Mouse (Mus musculus) lung, embryonic 14.5 days (tissue): ENCODE results near the gene Pgc. TPM values are rescaled to one million over a fixed set of nuclear protein-coding genes. Genes with fewer than 3 reads are reported as not detected.

Source experiments
- ATAC-seq: fragments of 200-750 bp; cut with Nextera tagmentation; 2 replicates; pipeline ENCODE4 v1.8.0; 2017; ENCODE audit warnings: mild to moderate bottlenecking, moderate TSS enrichment, moderate library complexity; ENCODE audit not compliant: insufficient read depth
- DNase-seq: peaks from one replicate; pipeline ENCODE4 v3.0.0-alpha.2; 2015
- H3K27ac ChIP-seq: fragments of 300-500 bp; sonication (generic); 2 replicates; pipeline ENCODE4 v1.5.1; 2014; ENCODE audit warnings: low read depth, mild to moderate bottlenecking, moderate library complexity
- H3K27me3 ChIP-seq: fragments of 300-500 bp; sonication (generic); 2 replicates; pipeline ENCODE4 v1.6.1; 2014; ENCODE audit warnings: low read length, control low read depth; ENCODE audit not compliant: insufficient read depth
- H3K36me3 ChIP-seq: fragments of 300-500 bp; sonication (generic); 2 replicates; pipeline ENCODE4 v1.6.1; 2014; ENCODE audit warnings: control low read depth; ENCODE audit not compliant: insufficient read depth
- H3K4me1 ChIP-seq: fragments of 300-500 bp; sonication (generic); 2 replicates; pipeline ENCODE4 v1.6.1; 2014; ENCODE audit warnings: antibody characterized with exemption, control low read depth; ENCODE audit not compliant: insufficient read depth
- H3K4me2 ChIP-seq: fragments of 300-500 bp; sonication (generic); 2 replicates; pipeline ENCODE4 v1.6.1; 2014; ENCODE audit warnings: mild to moderate bottlenecking
- H3K4me3 ChIP-seq: fragments of 300-500 bp; sonication (generic); 2 replicates; pipeline ENCODE4 v1.5.1; 2014; ENCODE audit warnings: low read depth, low read length
- H3K9ac ChIP-seq: fragments of 300-500 bp; sonication (generic); 2 replicates; pipeline ENCODE4 v1.6.1; 2014
- H3K9me3 ChIP-seq: fragments of 300-500 bp; sonication (generic); 2 replicates; pipeline ENCODE4 v1.6.1; 2016; ENCODE audit warnings: low read depth, low read length, control low read depth
- CTCF ChIP-seq: IDR thresholded peaks from 2 replicates; pipeline ENCODE4 v1.5.1; 2016; ENCODE audit warnings: antibody characterized with exemption, low read depth
- WGBS: fragments of 180-500 bp; shearing (Covaris S2); extraction: QIAGEN DNeasy Blood & Tissue Kit; methylation state at CpG from one replicate; pipeline ENCODE4 v1.1.7; 2014; 5-methylcytosine and 5-hydroxymethylcytosine counted together
- polyA plus RNA-seq: library from polyadenylated mRNA; unstranded; fragments of >200 nt; fragmentation: Nextera tagmentation; extraction: Ambion mirVana; gene quantifications from 2 replicates; pipeline ENCODE4 v1.2.1, GENCODE M21; 2014

Pgc gene
- polyA plus RNA-seq, 1 experiment from 2014 or later = 7.6 TPM

DNA sequence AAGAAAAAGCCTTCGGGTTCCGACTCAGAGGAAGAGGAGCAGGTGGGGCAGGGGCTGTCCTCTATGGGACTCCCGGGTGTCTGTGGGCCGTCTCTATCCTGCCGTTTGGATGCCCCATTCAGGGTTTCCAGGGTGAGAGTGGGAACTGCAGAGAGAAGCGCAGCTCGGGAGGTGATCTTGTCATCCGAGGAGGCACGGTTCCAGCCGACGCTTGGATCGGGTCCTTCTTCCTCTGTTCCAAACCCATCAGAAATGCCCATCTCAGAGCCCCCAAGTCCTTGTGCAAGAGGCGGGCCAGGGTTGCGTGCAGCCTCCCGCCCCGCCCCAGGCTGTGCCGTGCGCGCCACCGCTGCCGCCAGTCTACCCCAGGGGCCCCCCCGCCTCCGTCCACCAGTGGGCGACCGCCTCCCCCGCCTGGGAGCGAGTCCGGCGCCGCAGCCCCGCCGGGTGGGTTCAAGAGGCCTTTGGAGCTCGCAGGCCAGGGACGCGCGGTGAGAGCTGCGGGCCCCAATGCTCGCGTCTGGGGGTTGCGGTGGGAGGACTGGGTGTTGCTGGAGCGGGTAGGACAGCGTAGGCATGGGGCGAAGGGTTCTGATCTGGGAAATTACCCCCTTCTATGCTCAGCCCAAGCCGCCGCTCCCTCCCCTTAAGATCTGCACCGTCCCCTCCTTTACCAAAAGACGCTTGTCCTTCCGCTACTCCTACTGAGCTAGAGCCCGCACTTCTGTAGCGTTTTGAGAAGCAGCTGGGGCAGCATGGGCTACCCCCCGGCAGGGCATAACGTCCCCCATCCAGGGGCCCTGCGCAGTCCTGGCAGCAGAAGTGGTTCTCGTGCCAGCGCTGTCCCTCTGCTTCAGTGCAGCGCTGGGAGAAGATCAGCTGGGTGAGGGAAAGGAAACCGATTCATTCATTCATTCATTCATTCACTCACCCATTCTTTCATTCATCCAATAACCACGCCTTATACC is 37.8 kb upstream of the Pgc start, which contains the start of gene Frs3:
Gene Frs3, plus strand, starts transcription at position 423 of the 968 bp plus-strand sequence.
- peak within 1 kb of the TSS; percentile 82 for H3K9ac ChIP-seq
- under 1% methylated on average over 58 of the region's 58 CpGs for WGBS
- H3K27ac ChIP-seq = peak within 1 kb of the TSS; percentile 86
- H3K4me1 ChIP-seq = peaks cover 7% of the 10 kb centered on the region; the same call in 1 of the 2 replicates
- TF ChIP-seq CTCF = 0 out of 2 replicates have a peak, but pooled peaks have one; percentile 10
- H3K36me3 ChIP-seq = peaks cover 29% of the 10 kb centered on the region
- H3K9me3 ChIP-seq = no peaks in the 10 kb centered on the region
- DNase-seq = peak; percentile 79
- peak; percentile 77 for ATAC-seq
- no peaks in the 10 kb centered on the region for H3K27me3 ChIP-seq
- H3K4me2 ChIP-seq = peak within 1 kb of the TSS; percentile 99
- peak within 1 kb of the TSS; percentile 81 for H3K4me3 ChIP-seq

DNA sequence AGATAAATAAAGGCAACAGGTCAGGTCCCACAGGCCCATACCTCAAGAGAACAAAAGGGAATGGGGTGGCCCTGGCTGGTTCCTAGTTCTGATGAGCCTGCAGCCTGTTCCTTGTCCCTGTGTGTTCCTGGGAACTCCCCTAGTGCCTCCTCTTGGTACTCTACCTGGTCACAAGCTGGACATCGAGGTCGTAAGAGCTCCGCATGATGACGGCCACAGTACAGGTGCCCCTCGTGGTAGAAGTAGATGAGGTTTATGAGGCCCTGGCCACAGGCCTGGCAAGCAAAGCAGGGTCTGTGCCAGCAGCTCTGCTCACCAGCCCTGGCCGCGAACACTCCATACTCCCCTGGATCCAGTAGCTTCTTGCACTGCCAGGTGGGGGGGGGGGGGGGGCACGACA is 36.7 kb upstream of the Pgc start:
- WGBS = 86% methylated on average over 8 of the region's 8 CpGs
- DNase-seq (no peak), ATAC-seq (no peak)
- Histone ChIP-seq H3K4me3 (no peak overlapping the region), H3K36me3 (peaks cover 19% of the 10 kb centered on the region), H3K27me3 (no peaks in the 10 kb centered on the region), H3K4me1 (peaks cover 10% of the 10 kb centered on the region; the same call in 1 of the 2 replicates), H3K9ac (no peak overlapping the region), H3K4me2 (peak overlapping the region; percentile 99; the same call in 1 of the 2 replicates), H3K27ac (no peak overlapping the region), H3K9me3 (no peaks in the 10 kb centered on the region)
- TF ChIP-seq CTCF = no peak

DNA sequence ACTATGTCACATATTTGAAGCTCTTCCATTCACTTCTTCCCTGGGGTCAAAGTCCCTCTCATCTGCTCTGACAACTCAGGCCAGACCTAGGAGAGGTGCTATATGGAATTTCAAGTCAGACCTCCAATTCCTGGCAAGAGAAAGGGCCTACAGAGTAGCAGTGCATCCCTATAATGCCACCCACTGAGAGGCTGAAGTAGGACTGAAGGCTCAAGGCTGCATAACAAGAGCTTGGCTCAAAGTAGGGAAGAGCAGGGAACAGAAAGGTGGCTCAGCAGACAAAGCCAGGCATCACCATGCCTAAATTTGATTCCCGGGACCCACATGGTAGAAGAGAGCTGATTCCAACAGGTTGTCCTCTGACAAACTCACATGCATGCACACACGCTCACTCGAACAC is 35.0 kb upstream of the Pgc start:
- TF ChIP-seq CTCF = no peak
- Histone ChIP-seq H3K4me2 (no peak overlapping the region), H3K4me1 (peaks cover 10% of the 10 kb centered on the region; the same call in 1 of the 2 replicates), H3K4me3 (no peak overlapping the region), H3K9ac (no peak overlapping the region), H3K9me3 (no peaks in the 10 kb centered on the region), H3K36me3 (peaks cover 3% of the 10 kb centered on the region; the same call in 1 of the 2 replicates), H3K27ac (no peak overlapping the region), H3K27me3 (no peaks in the 10 kb centered on the region)
- ATAC-seq (no peak), DNase-seq (no peak)
- WGBS = 91% methylated on average over 3 of the region's 3 CpGs

- TF ChIP-seq CTCF = no peak
- 0 out of 2 replicates have a peak, but pooled peaks cover 7% of the 10 kb centered on the region for H3K36me3 ChIP-seq
- peak overlapping the region; percentile 73 for H3K4me2 ChIP-seq
- 31% methylated on average over 13 of the region's 13 CpGs for WGBS
- ATAC-seq = no peak
- H3K9me3 ChIP-seq = no peaks in the 10 kb centered on the region
- no peak for DNase-seq
- no peaks in the 10 kb centered on the region for H3K27me3 ChIP-seq
- peaks cover 3% of the 10 kb centered on the region; the same call in 1 of the 2 replicates for H3K4me1 ChIP-seq
- no peak overlapping the region for H3K27ac ChIP-seq
- H3K9ac ChIP-seq = peak overlapping the region; percentile 79
- peak overlapping the region; percentile 71 for H3K4me3 ChIP-seq
Measured at GRCm38 (mm10) chr17:47693671-47694441, 32.8 kb upstream of the Pgc start.

GRCm38 (mm10) chr17:47694442-47694502 is 32.4 kb upstream of the Pgc start, which contains the start of gene Gm21981:
Gene Gm21981, minus strand, starts transcription at chr17:47694455.
- Histone ChIP-seq H3K4me3 (peak within 1 kb of the TSS; percentile 71), H3K9me3 (no peaks in the 10 kb centered on the region), H3K4me1 (peaks cover 3% of the 10 kb centered on the region; the same call in 1 of the 2 replicates), H3K27me3 (no peaks in the 10 kb centered on the region), H3K27ac (peak within 1 kb of the TSS; percentile 54; the same call in 1 of the 2 replicates), H3K4me2 (peak within 1 kb of the TSS; percentile 73), H3K9ac (peak within 1 kb of the TSS; percentile 79), H3K36me3 (0 out of 2 replicates have a peak, but pooled peaks cover 7% of the 10 kb centered on the region)
- WGBS = 0% methylated on average over 3 of the region's 3 CpGs
- DNase-seq (no peak), ATAC-seq (no peak)
- TF ChIP-seq CTCF = no peak

GRCm38 (mm10) chr17:47694503-47695336 is 31.9 kb upstream of the Pgc start, which contains the start of gene Prickle4:
Gene Prickle4, minus strand, starts transcription at chr17:47694736.
- Histone ChIP-seq H3K4me2 (peak within 1 kb of the TSS; percentile 73), H3K9ac (peak within 1 kb of the TSS; percentile 79), H3K4me3 (peak within 1 kb of the TSS; percentile 71), H3K27ac (peak within 1 kb of the TSS; percentile 54; the same call in 1 of the 2 replicates), H3K27me3 (no peaks in the 10 kb centered on the region), H3K9me3 (no peaks in the 10 kb centered on the region), H3K4me1 (peaks cover 3% of the 10 kb centered on the region; the same call in 1 of the 2 replicates), H3K36me3 (0 out of 2 replicates have a peak, but pooled peaks cover 7% of the 10 kb centered on the region)
- peak; percentile 94 for ATAC-seq
- 1% methylated on average over 77 of the region's 82 CpGs for WGBS
- TF ChIP-seq CTCF = peak; percentile 85
- DNase-seq = peak; percentile 98
